Mouse (Mus musculus) neural tube, embryonic 11.5 days (tissue): ENCODE measurements at regions not wholly inside any gene's neighbourhood (a gene's known extent, or its start where the extent isn't known, plus 50 kb on each side); places are given as distances from the start of the nearest gene placed in this dataset.

Experiments used
- ATAC-seq: fragments of 200-750 bp; cut with Nextera tagmentation; 2 replicates; pipeline ENCODE4 v1.8.0; 2017; ENCODE audit warnings: moderate number of reproducible peaks, mild to moderate bottlenecking, moderate TSS enrichment, moderate library complexity; ENCODE audit not compliant: insufficient read depth, low FRiP score, low TSS enrichment
- DNase-seq: peaks from one replicate; pipeline ENCODE4 v3.0.0-alpha.2; 2015; ENCODE audit warnings: low spot score
- H3K27ac ChIP-seq: fragments of 300-500 bp; sonication (generic); 2 replicates; pipeline ENCODE4 v1.5.1; 2014; ENCODE audit warnings: low read depth, mild to moderate bottlenecking, low read length
- H3K27me3 ChIP-seq: fragments of 300-500 bp; sonication (generic); 2 replicates; pipeline ENCODE4 v1.6.1; 2014; ENCODE audit warnings: mild to moderate bottlenecking, low read length, mixed read lengths; ENCODE audit not compliant: control insufficient read depth, insufficient read depth
- H3K36me3 ChIP-seq: fragments of 300-500 bp; sonication (generic); 2 replicates; pipeline ENCODE4 v1.6.1; 2014; ENCODE audit warnings: mild to moderate bottlenecking, low read length, moderate library complexity, mixed read lengths; ENCODE audit not compliant: control insufficient read depth, insufficient read depth
- H3K4me1 ChIP-seq: fragments of 300-500 bp; sonication (generic); 2 replicates; pipeline ENCODE4 v1.6.1; 2014; ENCODE audit warnings: low read length, mixed read lengths; ENCODE audit not compliant: control insufficient read depth, insufficient read depth
- H3K4me2 ChIP-seq: fragments of 300-500 bp; sonication (generic); 2 replicates; pipeline ENCODE4 v1.6.1; 2014; ENCODE audit warnings: low read depth, mild to moderate bottlenecking, moderate library complexity
- H3K4me3 ChIP-seq: fragments of 300-500 bp; sonication (generic); 2 replicates; pipeline ENCODE4 v1.5.1; 2014; ENCODE audit warnings: low read depth, low read length
- H3K9ac ChIP-seq: fragments of 300-500 bp; sonication (generic); 2 replicates; pipeline ENCODE4 v1.6.1; 2014; ENCODE audit warnings: mild to moderate bottlenecking, low read length
- H3K9me3 ChIP-seq: fragments of 300-500 bp; sonication (generic); 2 replicates; pipeline ENCODE4 v1.6.1; 2016; ENCODE audit warnings: low read length; ENCODE audit not compliant: control insufficient read depth
- WGBS: fragments of 180-500 bp; shearing (Covaris S2); extraction: QIAGEN DNeasy Blood & Tissue Kit; methylation state at CpG from one replicate; pipeline ENCODE4 v1.1.7; 2014; 5-methylcytosine and 5-hydroxymethylcytosine counted together

DNA sequence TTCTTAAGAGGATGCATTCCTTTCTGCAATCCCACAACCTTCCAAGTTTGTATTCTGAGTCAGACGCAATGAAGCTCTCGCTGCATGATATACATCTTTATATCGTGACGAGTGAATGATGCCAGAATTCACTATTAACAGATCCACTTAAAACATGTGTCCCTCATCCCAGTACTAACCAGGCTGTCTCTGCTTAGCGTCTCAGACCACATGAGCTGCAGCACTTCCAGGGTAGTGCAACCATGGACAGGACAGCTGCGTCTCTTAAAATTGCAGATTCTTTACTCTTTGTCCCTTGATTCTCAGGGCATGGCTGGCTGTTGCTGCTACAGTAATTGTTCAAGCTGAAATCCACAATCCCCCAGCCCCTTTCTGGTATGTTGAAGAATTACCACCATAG is 491.9 kb downstream of the Dcdc2c start:
- whole genome bisulfite sequencing = 76% methylated on average over 6 of the region's 6 CpGs
- DNase-seq = no peak
- no peak for ATAC-seq

DNA sequence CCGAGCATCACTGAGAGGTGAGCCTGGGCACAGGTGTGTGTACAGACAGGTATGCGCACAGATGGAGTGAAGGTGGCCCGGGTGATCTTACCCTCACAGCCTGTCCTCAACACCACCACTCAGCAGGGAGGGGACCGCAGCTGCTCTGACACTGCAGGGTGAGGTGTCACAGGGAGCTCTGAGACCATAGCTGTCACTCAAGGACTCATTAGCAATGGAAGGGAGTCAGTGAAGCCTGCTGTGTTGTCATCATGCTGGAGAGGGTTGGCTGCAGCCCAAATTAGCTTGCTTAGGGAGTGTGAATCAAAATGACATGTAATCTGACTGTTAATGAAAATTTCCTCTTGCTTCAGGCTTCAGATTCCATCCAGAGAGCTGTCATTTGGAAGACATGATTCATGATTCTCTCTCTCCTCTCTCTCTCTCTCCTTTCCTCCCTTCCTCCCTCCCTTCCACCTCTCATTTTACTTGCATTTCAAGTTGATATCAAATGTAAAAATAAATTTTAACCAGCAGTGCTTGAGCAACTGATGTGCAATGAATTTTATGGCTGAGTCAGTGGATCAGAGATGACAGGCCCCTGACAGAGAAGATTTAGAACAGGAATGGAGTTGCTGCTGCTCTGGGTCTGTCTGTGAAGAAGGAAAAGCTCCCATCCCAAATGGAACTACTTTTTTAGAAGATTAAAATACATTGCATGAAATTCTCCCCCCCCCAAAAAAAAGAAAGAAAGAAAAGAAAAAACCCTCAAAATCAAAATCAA is 496.5 kb downstream of the Dcdc2c start:
- Histone ChIP-seq H3K27me3 (no peaks in the 10 kb centered on the region), H3K9me3 (no peaks in the 10 kb centered on the region), H3K4me1 (no peaks in the 10 kb centered on the region), H3K27ac (no peak overlapping the region), H3K36me3 (no peaks in the 10 kb centered on the region), H3K4me3 (no peak overlapping the region), H3K9ac (no peak overlapping the region), H3K4me2 (no peak overlapping the region)
- WGBS = 50% methylated on average over 4 of the region's 4 CpGs
- peak; percentile 27; the same call in 1 of the 2 replicates for ATAC-seq
- DNase-seq = peak; percentile 50

More for the DNA sequence above, 491.9 kb downstream of the Dcdc2c start:
- Histone ChIP-seq H3K9ac (no peak overlapping the region), H3K4me1 (no peaks in the 10 kb centered on the region), H3K9me3 (no peaks in the 10 kb centered on the region), H3K4me2 (no peak overlapping the region), H3K36me3 (no peaks in the 10 kb centered on the region), H3K4me3 (no peak overlapping the region), H3K27ac (no peak overlapping the region), H3K27me3 (no peaks in the 10 kb centered on the region)

DNA sequence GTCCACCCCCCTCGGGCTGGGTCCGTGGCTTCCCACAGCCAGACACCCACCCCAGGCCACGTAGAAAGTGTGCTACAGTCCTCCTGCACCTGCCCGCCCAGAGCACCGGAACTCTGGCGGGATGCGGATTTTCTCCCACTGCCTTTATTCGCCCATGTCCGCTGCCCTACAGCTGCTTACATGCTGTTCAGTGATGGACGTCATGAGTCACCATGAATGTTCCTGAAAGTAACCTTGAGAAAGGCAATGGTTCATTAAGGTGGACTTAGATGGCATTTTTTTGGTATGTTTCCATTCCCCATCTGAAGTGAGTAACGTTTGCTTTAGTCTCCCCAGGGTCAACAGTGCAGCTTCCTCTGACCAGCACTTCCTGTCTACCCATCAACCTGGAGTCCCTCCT is 497.8 kb downstream of the Dcdc2c start:
- H3K27me3 ChIP-seq = no peaks in the 10 kb centered on the region
- no peak overlapping the region for H3K27ac ChIP-seq
- H3K4me3 ChIP-seq = no peak overlapping the region
- DNase-seq (no peak), ATAC-seq (no peak)
- H3K4me2 ChIP-seq = no peak overlapping the region
- H3K36me3 ChIP-seq = no peaks in the 10 kb centered on the region
- no peaks in the 10 kb centered on the region for H3K9me3 ChIP-seq
- no peak overlapping the region for H3K9ac ChIP-seq
- 90% methylated on average over 11 of the region's 11 CpGs for WGBS
- no peaks in the 10 kb centered on the region for H3K4me1 ChIP-seq

DNA sequence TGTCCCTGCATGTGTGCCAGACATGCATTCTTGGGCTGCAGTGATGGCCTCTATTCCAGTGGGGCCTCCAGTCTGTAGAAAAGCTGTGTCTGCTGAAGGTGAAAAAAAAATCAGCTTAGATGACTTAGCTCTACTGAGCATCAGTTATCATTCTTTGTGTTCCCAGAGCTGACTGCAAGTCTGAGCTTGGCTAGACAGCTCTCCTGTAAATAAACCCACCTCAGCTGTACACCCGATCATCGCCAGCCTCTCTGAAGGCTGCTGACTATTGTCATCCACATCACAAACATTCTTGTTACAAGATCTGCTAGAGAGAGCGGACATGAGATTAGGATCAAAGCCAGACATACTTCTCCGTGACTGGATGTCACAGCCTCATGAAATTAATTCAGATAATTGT is 504.2 kb downstream of the Dcdc2c start:
- no peak for DNase-seq
- Histone ChIP-seq H3K9ac (no peak overlapping the region), H3K4me1 (no peaks in the 10 kb centered on the region), H3K4me3 (no peak overlapping the region), H3K9me3 (no peaks in the 10 kb centered on the region), H3K27me3 (no peaks in the 10 kb centered on the region), H3K36me3 (no peaks in the 10 kb centered on the region), H3K27ac (no peak overlapping the region), H3K4me2 (no peak overlapping the region)
- WGBS = 83% methylated on average over 4 of the region's 4 CpGs
- ATAC-seq = no peak

DNA sequence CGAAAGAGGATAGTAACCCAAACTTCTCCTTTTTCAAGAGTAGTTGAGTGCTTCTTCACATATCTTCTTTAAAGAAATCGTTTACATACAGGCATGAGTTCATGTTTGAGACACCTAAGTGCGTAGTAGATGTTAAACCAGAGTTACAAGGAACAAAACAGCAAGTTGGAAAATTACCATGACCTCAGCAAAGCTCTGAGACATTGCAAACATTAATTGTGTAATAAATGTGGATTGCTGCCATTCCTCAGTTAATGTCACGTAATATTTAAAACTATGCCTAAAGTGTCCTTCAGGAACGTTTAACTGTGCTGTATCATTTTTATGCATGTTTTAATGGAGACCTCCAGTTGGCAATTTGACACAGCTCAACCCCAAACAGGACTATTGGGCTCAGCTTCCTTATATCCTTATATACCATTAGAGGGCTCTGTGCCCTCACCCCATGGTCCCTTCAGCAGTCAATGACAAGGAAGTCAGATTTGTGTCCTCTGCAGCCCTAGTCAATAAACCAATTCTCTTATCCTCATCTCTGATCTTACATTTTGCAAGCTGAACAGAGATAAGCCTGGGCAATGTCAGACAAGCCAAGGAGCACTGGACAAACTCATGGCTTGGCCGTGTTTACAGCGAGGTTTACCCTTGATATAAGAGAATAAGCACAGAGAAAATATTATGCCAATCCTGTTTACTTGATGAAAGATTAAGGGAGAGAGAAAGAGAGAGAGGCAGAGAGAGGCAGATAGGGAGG is 513.9 kb downstream of the Dcdc2c start:
- Histone ChIP-seq H3K9ac (no peak overlapping the region), H3K27ac (no peak overlapping the region), H3K36me3 (no peaks in the 10 kb centered on the region), H3K9me3 (no peaks in the 10 kb centered on the region), H3K4me2 (no peak overlapping the region), H3K27me3 (no peaks in the 10 kb centered on the region), H3K4me1 (no peaks in the 10 kb centered on the region), H3K4me3 (no peak overlapping the region)
- WGBS = 82% methylated on average over 7 of the region's 7 CpGs
- DNase-seq = no peak
- ATAC-seq = no peak

DNA sequence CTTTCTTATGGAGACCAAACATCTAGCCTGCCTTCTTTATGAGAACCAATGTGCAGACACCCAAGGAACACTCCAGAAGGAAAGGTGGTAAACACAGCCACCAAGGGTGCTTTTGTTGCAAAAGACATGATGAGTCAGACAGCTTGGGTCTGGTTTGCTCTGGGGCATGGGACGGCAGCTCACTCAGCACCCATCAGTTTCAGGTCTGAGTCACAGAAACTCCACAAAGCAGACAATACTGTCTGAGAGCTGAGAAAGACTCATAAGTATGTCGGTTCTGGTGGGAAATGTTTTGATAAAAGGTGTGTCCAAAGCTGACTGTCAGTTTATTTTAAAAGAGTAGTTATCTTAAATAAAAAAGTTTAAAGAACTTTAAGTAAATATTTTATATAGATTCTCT is 553.0 kb downstream of the Dcdc2c start:
- Histone ChIP-seq H3K36me3 (no peaks in the 10 kb centered on the region), H3K9me3 (no peaks in the 10 kb centered on the region), H3K4me1 (peaks cover 2% of the 10 kb centered on the region; the same call in 1 of the 2 replicates), H3K4me2 (no peak overlapping the region), H3K4me3 (no peak overlapping the region), H3K9ac (no peak overlapping the region), H3K27ac (no peak overlapping the region), H3K27me3 (no peaks in the 10 kb centered on the region)
- ATAC-seq (no peak), DNase-seq (no peak)
- WGBS = 77% methylated on average over 2 of the region's 2 CpGs

DNA sequence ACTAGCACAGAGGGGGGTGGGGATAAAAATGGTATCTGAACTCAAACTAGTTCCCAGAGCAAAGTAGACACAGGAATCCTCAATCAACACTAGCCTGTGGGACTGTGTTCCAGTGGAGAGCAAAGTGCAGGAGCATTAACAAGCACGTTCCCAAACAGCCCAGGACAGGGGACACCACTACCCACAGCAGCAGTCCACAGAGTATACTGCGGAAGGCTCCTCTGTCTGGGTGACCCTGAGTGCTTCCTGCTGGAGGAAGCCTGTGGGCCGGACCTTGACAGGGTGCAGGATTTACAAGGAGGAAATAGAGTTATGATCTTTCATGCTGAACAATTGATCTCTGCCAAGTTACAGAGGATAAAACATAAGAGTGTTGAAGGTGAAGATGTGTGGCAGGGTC is 560.0 kb downstream of the Dcdc2c start:
- no peak overlapping the region for H3K4me3 ChIP-seq
- DNase-seq (no peak), ATAC-seq (no peak)
- H3K4me2 ChIP-seq = no peak overlapping the region
- H3K4me1 ChIP-seq = peaks cover 2% of the 10 kb centered on the region; the same call in 1 of the 2 replicates
- H3K9me3 ChIP-seq = no peaks in the 10 kb centered on the region
- no peaks in the 10 kb centered on the region for H3K36me3 ChIP-seq
- no peak overlapping the region for H3K9ac ChIP-seq
- 70% methylated on average over 3 of the region's 3 CpGs for WGBS
- no peak overlapping the region for H3K27ac ChIP-seq
- no peaks in the 10 kb centered on the region for H3K27me3 ChIP-seq

DNA sequence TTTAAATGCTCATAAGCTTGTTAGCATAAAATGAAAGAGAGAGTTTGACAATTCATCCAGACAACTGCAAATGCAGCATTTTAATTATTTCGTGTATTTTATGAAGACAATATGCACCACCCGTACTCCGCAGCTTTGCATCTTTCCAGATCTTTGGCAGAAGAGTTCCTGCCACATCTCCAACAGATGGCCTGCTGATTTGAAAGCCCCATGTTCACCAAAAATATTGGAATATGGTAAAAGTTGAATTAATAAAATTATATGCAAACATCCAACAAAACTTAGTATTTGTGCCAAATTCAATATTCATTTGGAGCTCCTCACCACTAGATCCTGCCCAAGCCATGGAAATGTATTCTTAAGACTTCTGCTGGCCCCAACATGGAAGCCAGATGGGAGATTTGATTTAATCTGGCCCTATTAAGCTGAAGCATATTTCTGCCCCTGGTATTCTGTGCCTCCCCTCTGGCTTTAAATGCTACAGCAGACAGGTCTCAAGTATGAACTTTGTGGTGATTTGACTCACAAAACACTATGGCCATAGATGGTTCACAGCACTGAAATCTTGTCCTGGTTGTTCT is 567.8 kb downstream of the Dcdc2c start:
- ATAC-seq = no peak
- Histone ChIP-seq H3K9me3 (no peaks in the 10 kb centered on the region), H3K27ac (no peak overlapping the region), H3K4me3 (no peak overlapping the region), H3K4me1 (no peaks in the 10 kb centered on the region), H3K27me3 (no peaks in the 10 kb centered on the region), H3K9ac (no peak overlapping the region), H3K4me2 (no peak overlapping the region), H3K36me3 (no peaks in the 10 kb centered on the region)
- WGBS = 95% methylated on average over 3 of the region's 3 CpGs
- no peak for DNase-seq
